Mouse (Mus musculus): Measurements from ENCODE around the gene Odf3l1. TPM values are rescaled to one million over a fixed set of nuclear protein-coding genes. Genes with fewer than 3 reads are reported as not detected.

The Odf3l1 gene
- total and polyA plus RNA-seq, 3 experiments, result not detected

DNA sequence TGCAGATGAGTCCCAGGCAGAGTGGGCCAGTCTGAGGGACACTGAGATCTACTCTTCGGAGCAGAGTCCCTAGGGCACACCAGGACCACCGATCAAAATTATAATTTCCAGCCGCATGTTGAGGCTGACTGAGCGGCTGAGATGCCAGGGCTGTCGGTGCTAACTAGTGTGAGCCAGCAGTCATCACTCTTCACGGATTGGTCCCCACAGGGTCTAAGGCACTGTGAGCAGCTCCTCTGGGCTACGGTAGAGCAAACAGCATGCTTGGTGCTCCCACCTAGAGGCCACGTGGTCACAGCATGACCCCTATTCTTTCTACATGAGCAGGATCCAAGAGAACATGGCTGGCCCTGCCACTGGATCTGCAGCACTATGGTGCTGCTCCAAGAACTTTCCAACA lies 28.8 kb upstream of the Odf3l1 start:
- TF ChIP-seq MYC (IDR thresholded peaks at IDR 0.05; ENCODE audit: low read depth, low read length), result no peak
- no peak for TF ChIP-seq RAD21 (IDR thresholded peaks at IDR 0.05; ENCODE audit: low read depth, low read length)
- no peak for TF ChIP-seq NRF1 (IDR thresholded peaks at IDR 0.05; ENCODE audit: low read depth, low read length)
- TF ChIP-seq MAX (IDR thresholded peaks at IDR 0.05; ENCODE audit: low read length), result no peak
- TF ChIP-seq ZMIZ1 (IDR thresholded peaks at IDR 0.05; ENCODE audit: low read depth, low read length), result no peak
- no peak for TF ChIP-seq RCOR1 (conservative IDR thresholded peaks at IDR 0.05; ENCODE audit: low read depth, low read length)
- no peak for TF ChIP-seq USF1 (IDR thresholded peaks at IDR 0.05; ENCODE audit: low read depth, low read length)
- no peak for TF ChIP-seq JUN (IDR thresholded peaks at IDR 0.05; ENCODE audit: insufficient read depth, low read depth, low read length)
- no peak for TF ChIP-seq KAT2A (IDR thresholded peaks at IDR 0.05; ENCODE audit: insufficient replicate concordance, low read length)
- no peak for TF ChIP-seq MAFK (IDR thresholded peaks at IDR 0.05; ENCODE audit: insufficient replicate concordance, low read length)
- TF ChIP-seq MAZ (IDR thresholded peaks at IDR 0.05; ENCODE audit: low read depth, low read length), result no peak
- TF ChIP-seq JUND (conservative IDR thresholded peaks at IDR 0.05; ENCODE audit: low read depth, low read length), result no peak
- no peak for TF ChIP-seq CTCF (conservative IDR thresholded peaks at IDR 0.05 in 1 of 2, IDR thresholded peaks at IDR 0.05 in 1 of 2; ENCODE audit: low read depth in 2 of 2, low read length in 2 of 2)
- no peaks in the 10 kb centered on the region for H3K36me3 ChIP-seq (replicated peaks in 1 of 2; ENCODE audit: control insufficient read depth in 1 of 2, insufficient read depth in 1 of 2, low read length in 1 of 2)
- no peak overlapping the region for H3K4me2 ChIP-seq (ENCODE audit: insufficient read depth, low read depth, poor library complexity, severe bottlenecking)
- peaks cover 12% of the 10 kb centered on the region for H3K27me3 ChIP-seq (replicated peaks)
- no peak overlapping the region for H3K9ac ChIP-seq (ENCODE audit: insufficient read depth, low read depth)
- H3K4me1 ChIP-seq (ENCODE audit: control insufficient read depth in 1 of 2, insufficient read depth in 2 of 2), result peaks cover 7 to 53% of the 10 kb centered on the region in 2 experiments
- H3K79me2 ChIP-seq (replicated peaks; ENCODE audit: control insufficient read depth, extremely low read depth, insufficient read depth, poor library complexity, severe bottlenecking), result no peaks in the 10 kb centered on the region
- no peak for DNase-seq (ENCODE audit: extremely low read depth)
- dilution Hi-C loops (cut with MboI; ENCODE audit: extremely low pct_ligation_motif_present, extremely low pct_unique_long_range_greater_than_20kb, low sequenced_read_pairs), result no loop called here
- no peaks in the 10 kb centered on the region for H3K9me3 ChIP-seq (replicated peaks; ENCODE audit: low read length)
- H3K4me3 ChIP-seq (replicated peaks in 1 of 3; ENCODE audit: low read depth in 2 of 3, low read length in 2 of 3, poor library complexity in 1 of 3), result no peak overlapping the region
- H3K27ac ChIP-seq (ENCODE audit: insufficient read depth, low read depth), result no peak overlapping the region
- in situ Hi-C loops (cut with MboI; ENCODE audit: low pct_ligation_motif_present, low pct_unique_long_range_greater_than_20kb, low sequenced_read_pairs), result loop anchor here (5.0 to 10.0 kb wide), 3 partner anchors 149 to 321 kb away; partner anchors contain the start of gene Man2c1

DNA sequence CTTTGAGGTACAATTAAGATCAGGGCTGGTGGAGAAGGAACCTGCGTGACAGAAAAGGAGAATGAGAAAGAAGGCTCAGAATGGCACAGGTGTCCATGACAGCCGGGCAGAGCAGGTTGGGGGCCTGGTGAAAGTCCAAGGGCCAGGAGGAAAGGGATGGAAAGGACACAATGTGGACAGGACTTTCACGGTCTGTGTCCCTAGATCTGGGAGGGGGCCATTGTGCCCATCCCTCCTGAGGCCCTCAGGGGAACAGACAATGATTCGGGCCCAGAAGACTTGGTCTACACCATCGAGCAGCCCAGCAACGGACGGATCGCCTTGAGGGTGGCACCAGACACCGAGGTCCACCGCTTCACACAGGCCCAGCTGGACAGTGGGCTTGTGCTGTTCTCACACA lies 27.6 kb upstream of the Odf3l1 start:
- Histone ChIP-seq H3K27me3 (replicated peaks) (peaks cover 20% of the 10 kb centered on the region), H3K79me2 (replicated peaks; ENCODE audit: control insufficient read depth, extremely low read depth, insufficient read depth, poor library complexity, severe bottlenecking) (no peaks in the 10 kb centered on the region), H3K36me3 (replicated peaks in 1 of 2; ENCODE audit: control insufficient read depth in 1 of 2, insufficient read depth in 1 of 2, low read length in 1 of 2) (no peaks in the 10 kb centered on the region), H3K4me1 (ENCODE audit: control insufficient read depth in 1 of 2, insufficient read depth in 2 of 2) (peaks cover 8 to 41% of the 10 kb centered on the region in 2 experiments; a peak in 3 of 4 replicates), H3K9ac (ENCODE audit: insufficient read depth, low read depth) (no peak overlapping the region), H3K4me3 (replicated peaks in 1 of 3; ENCODE audit: low read depth in 2 of 3, low read length in 2 of 3, poor library complexity in 1 of 3) (no peak overlapping the region), H3K9me3 (replicated peaks; ENCODE audit: low read length) (no peaks in the 10 kb centered on the region), H3K27ac (ENCODE audit: insufficient read depth, low read depth) (no peak overlapping the region), H3K4me2 (ENCODE audit: insufficient read depth, low read depth, poor library complexity, severe bottlenecking) (no peak overlapping the region)
- no peak for DNase-seq (ENCODE audit: extremely low read depth)
- TF ChIP-seq MAFK (IDR thresholded peaks at IDR 0.05; ENCODE audit: insufficient replicate concordance, low read length), result no peak
- TF ChIP-seq ELF1 (IDR thresholded peaks at IDR 0.05; ENCODE audit: low read depth, low read length), result no peak
- TF ChIP-seq ZNF384 (IDR thresholded peaks at IDR 0.05; ENCODE audit: low read depth, low read length), result no peak
- TF ChIP-seq MAX (IDR thresholded peaks at IDR 0.05; ENCODE audit: low read length), result no peak
- dilution Hi-C loops (cut with MboI; ENCODE audit: extremely low pct_ligation_motif_present, extremely low pct_unique_long_range_greater_than_20kb, low sequenced_read_pairs), result no loop called here
- in situ Hi-C loops (cut with MboI; ENCODE audit: low pct_ligation_motif_present, low pct_unique_long_range_greater_than_20kb, low sequenced_read_pairs), result loop anchor here (5.0 to 10.0 kb wide), 3 partner anchors 150 to 323 kb away; partner anchors contain the start of gene Man2c1

Measured in CH12.LX (cell line).